Mouse (Mus musculus) hindbrain, postnatal 0 days (tissue): Measurements from ENCODE around the gene Rrp12. TPM values are rescaled to one million over a fixed set of nuclear protein-coding genes. Genes with fewer than 3 reads are reported as not detected.

Experiments used
- ATAC-seq: fragments of 200-750 bp; cut with Nextera tagmentation; 2 replicates; pipeline ENCODE4 v1.8.0; 2017; ENCODE audit warnings: mild to moderate bottlenecking, moderate TSS enrichment, moderate library complexity
- DNase-seq: peaks from one replicate; pipeline ENCODE4 v3.0.0-alpha.2; 2015; ENCODE audit warnings: low spot score
- H3K27ac ChIP-seq: fragments of 300-500 bp; sonication (generic); 2 replicates; pipeline ENCODE4 v1.5.1; 2014; ENCODE audit warnings: mild to moderate bottlenecking
- H3K27me3 ChIP-seq: fragments of 300-500 bp; sonication (generic); 2 replicates; pipeline ENCODE4 v1.6.1; 2014; ENCODE audit warnings: low read length, mixed read lengths; ENCODE audit not compliant: insufficient read depth
- H3K36me3 ChIP-seq: fragments of 300-500 bp; sonication (generic); 2 replicates; pipeline ENCODE4 v1.6.1; 2014; ENCODE audit warnings: low read length, mixed read lengths; ENCODE audit not compliant: insufficient read depth
- H3K4me1 ChIP-seq: fragments of 300-500 bp; sonication (generic); 2 replicates; pipeline ENCODE4 v1.6.1; 2014; ENCODE audit warnings: antibody characterized with exemption, low read length, mixed read lengths; ENCODE audit not compliant: insufficient read depth
- H3K4me2 ChIP-seq: fragments of 300-500 bp; sonication (generic); 2 replicates; pipeline ENCODE4 v1.6.1; 2014; ENCODE audit warnings: low read depth, mild to moderate bottlenecking, low read length, moderate library complexity, mixed read lengths
- H3K4me3 ChIP-seq: fragments of 300-500 bp; sonication (generic); 2 replicates; pipeline ENCODE4 v1.5.1; 2014; ENCODE audit warnings: low read length
- H3K9ac ChIP-seq: fragments of 300-500 bp; sonication (generic); replicated peaks from 2 replicates; pipeline ENCODE4 v1.6.1; 2014; ENCODE audit warnings: mild to moderate bottlenecking, low read length, moderate library complexity, mixed read lengths
- H3K9me3 ChIP-seq: fragments of 300-500 bp; sonication (generic); 2 replicates; pipeline ENCODE4 v1.6.1; 2016; ENCODE audit warnings: low read length, mixed read lengths
- CTCF ChIP-seq: IDR thresholded peaks from 2 replicates; pipeline ENCODE4 v1.5.1; 2016; ENCODE audit warnings: antibody characterized with exemption, control low read depth, low read depth
- WGBS: fragments of 180-500 bp; shearing (Covaris S2); extraction: QIAGEN DNeasy Blood & Tissue Kit; methylation state at CpG from one replicate; pipeline ENCODE4 v1.1.7; 2014; 5-methylcytosine and 5-hydroxymethylcytosine counted together
- polyA plus RNA-seq: library from polyadenylated mRNA; unstranded; fragments of >200 nt; fragmentation: Nextera tagmentation; extraction: Ambion mirVana; gene quantifications from 2 replicates; pipeline ENCODE4 v1.2.1, GENCODE M21; 2015
- total RNA-seq: library from RNA; depleted of rRNA; stranded (reverse); fragments of >200 nt; gene quantifications from 2 replicates; pipeline ENCODE4 v1.2.3, GENCODE M21; 2014; rRNA removed

Rrp12 gene
- total RNA-seq = 19.2 and 21.9 TPM in 2 replicates
- 11.9 and 12.3 TPM in 2 replicates for polyA plus RNA-seq

DNA sequence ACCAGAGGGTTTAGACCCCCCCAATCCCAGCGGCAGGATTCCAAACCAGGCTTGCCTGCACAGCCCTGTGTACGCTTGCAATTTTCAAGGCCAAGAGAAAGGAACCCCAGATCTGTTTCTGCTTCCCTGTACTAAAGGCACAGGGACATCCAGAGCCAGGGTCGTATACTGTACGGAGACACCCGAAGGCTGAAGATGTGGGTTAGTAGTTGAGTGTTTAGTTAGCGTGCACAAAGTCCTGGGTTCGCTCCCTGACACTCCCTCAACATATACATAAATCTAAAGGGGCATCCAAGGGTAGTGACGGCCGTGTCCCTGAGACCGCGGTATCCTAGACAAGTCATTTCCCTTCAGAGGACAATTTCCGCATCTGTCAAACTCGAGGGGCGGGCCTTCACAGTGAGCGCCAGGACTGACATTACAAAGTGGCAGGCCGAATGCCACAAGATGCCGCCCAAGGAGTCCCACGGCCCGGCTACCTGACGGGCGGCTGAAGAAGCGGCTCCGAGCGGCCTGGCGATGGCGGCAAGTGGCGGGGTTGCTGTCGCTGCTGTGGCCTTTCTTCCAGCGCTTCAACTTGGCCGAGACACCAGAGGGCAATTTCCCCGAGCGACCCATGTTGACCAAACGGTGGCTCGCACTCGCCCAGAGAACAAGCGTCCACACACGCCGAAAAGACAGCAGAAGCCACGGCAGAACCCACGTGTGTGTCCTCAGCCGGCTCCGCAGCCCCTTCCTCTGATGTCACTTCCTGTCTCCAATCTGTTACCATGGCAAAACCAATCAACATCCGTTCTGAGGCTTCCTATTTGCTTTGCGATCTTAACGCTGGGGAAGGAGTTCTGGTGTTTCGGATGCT lies at the start of gene Rrp12:
Gene Rrp12, minus strand, starts transcription at position 714 of the 859 bp plus-strand sequence.
- peaks cover 4% of the 10 kb centered on the region; the same call in 1 of the 2 replicates for H3K4me1 ChIP-seq
- H3K4me3 ChIP-seq = peak within 1 kb of the TSS; percentile 70
- peak within 1 kb of the TSS; percentile 84 for H3K4me2 ChIP-seq
- H3K9ac ChIP-seq = peak within 1 kb of the TSS; percentile 59
- peaks cover 6% of the 10 kb centered on the region; the same call in 1 of the 2 replicates for H3K36me3 ChIP-seq
- no peaks in the 10 kb centered on the region for H3K27me3 ChIP-seq
- peak; percentile 97 for ATAC-seq
- H3K27ac ChIP-seq = peak within 1 kb of the TSS; percentile 32; the same call in 1 of the 2 replicates
- DNase-seq = peak; percentile 94
- no peaks in the 10 kb centered on the region for H3K9me3 ChIP-seq
- TF ChIP-seq CTCF = no peak
- 1% methylated on average over 46 of the region's 46 CpGs for WGBS

DNA sequence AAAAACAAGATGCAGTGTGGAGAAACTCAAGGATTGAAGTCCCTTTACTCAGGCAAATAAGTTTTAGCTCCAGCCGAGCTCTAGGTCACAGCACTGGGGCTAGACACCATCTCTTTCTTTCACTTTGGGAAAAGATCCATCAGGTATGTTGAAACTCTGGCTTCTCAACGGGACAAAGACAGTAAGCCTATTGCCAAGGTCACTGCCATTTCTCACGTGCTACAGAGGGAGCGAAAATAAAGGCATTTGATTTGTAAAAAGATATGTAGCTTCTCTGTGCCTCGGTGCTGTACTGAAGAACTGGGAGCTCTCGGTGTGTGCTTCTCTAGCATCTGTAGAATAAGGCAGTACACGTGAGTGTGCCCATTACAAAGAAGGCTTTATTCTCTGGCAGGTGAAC lies 47.9 kb upstream of the Rrp12 start:
- no peak for ATAC-seq

DNA sequence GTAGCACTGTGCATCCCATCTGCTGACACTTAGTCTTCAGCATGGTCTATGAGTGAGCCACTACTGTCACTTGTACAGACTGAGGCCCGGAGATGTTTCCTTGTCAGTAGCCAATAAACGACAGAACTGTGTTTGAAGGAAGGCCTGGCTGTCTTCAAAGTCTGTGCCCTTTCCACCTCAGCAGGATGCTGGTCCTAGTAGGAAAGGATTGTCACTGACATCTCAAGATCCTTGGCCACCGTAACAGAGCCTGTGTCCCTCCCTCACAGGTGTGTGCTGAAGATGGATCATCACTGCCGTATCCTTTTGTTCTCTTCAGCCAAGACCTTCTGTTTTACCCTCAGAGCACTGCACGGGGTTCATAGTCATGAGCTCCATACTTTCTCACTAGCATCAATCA lies 42.6 kb upstream of the Rrp12 start:
- Histone ChIP-seq H3K9ac (no peak overlapping the region), H3K4me3 (no peak overlapping the region), H3K4me1 (peaks cover 7% of the 10 kb centered on the region), H3K36me3 (peaks cover 47% of the 10 kb centered on the region), H3K9me3 (no peaks in the 10 kb centered on the region), H3K27me3 (no peaks in the 10 kb centered on the region), H3K27ac (no peak overlapping the region), H3K4me2 (no peak overlapping the region)
- DNase-seq (no peak), ATAC-seq (no peak)
- 89% methylated on average over 5 of the region's 5 CpGs for WGBS
- no peak for TF ChIP-seq CTCF

More for the DNA sequence above, 47.9 kb upstream of the Rrp12 start:
- no peak overlapping the region for H3K9ac ChIP-seq
- H3K9me3 ChIP-seq = no peaks in the 10 kb centered on the region
- H3K27ac ChIP-seq = no peak overlapping the region
- DNase-seq = no peak
- peaks cover 88% of the 10 kb centered on the region for H3K36me3 ChIP-seq
- H3K4me1 ChIP-seq = no peaks in the 10 kb centered on the region
- no peaks in the 10 kb centered on the region for H3K27me3 ChIP-seq
- no peak overlapping the region for H3K4me2 ChIP-seq
- 89% methylated on average over 7 of the region's 7 CpGs for WGBS
- H3K4me3 ChIP-seq = no peak overlapping the region
- no peak for TF ChIP-seq CTCF

DNA sequence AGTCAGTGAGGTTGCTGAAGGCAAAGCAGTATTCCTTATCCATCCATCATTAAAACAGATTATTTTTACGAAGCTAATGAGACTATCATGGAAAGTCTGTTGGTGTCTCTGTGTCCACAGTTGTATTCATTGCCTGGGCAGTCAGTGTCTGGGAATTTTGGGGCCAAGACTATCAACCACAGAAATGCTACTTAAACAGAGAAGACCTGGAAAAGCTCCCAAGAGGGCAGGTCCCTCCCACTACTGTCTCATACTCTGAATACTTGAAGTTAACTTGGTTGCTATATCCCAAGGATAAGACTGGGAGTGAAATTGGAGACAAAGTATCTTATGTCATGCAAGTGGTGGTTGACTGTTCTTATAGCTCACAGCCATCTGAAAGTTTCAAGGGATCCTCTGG lies 39.9 kb upstream of the Rrp12 start:
- peaks cover 28% of the 10 kb centered on the region for H3K36me3 ChIP-seq
- no peak for ATAC-seq
- peaks cover 7% of the 10 kb centered on the region for H3K4me1 ChIP-seq
- no peak overlapping the region for H3K27ac ChIP-seq
- no peaks in the 10 kb centered on the region for H3K9me3 ChIP-seq
- H3K4me2 ChIP-seq = no peak overlapping the region
- no peak overlapping the region for H3K4me3 ChIP-seq
- H3K9ac ChIP-seq = no peak overlapping the region
- no peak for DNase-seq
- 82% methylated on average over 1 of the region's 1 CpGs for WGBS
- no peaks in the 10 kb centered on the region for H3K27me3 ChIP-seq
- TF ChIP-seq CTCF = no peak

DNA sequence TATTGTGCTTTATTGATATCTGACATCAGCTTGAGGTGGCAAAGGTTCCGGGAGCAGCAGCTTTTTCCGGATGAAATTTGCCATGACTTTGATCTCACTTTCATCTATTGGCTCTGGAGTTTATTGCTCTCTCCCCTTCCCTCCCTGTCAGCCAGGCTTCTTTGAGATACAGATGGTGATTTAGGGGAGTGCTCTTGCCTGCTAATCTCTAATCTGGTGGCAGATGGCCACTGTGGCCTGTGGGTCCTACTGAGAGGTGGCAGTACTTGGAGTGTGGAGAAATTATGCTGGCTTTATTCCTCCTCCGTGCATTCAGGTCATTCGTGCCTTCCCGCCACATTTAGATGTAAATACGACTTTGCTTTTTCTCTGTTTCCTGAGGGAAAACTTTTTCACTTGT lies 38.2 kb upstream of the Rrp12 start:
- Histone ChIP-seq H3K27me3 (no peaks in the 10 kb centered on the region), H3K4me2 (peak overlapping the region; percentile 69), H3K4me1 (peaks cover 7% of the 10 kb centered on the region), H3K9me3 (no peaks in the 10 kb centered on the region), H3K9ac (peak overlapping the region; percentile 63), H3K27ac (no peak overlapping the region), H3K36me3 (peaks cover 19% of the 10 kb centered on the region), H3K4me3 (peak overlapping the region; percentile 65)
- 22% methylated on average over 6 of the region's 6 CpGs for WGBS
- ATAC-seq (no peak), DNase-seq (peak; percentile 24)
- no peak for TF ChIP-seq CTCF

DNA sequence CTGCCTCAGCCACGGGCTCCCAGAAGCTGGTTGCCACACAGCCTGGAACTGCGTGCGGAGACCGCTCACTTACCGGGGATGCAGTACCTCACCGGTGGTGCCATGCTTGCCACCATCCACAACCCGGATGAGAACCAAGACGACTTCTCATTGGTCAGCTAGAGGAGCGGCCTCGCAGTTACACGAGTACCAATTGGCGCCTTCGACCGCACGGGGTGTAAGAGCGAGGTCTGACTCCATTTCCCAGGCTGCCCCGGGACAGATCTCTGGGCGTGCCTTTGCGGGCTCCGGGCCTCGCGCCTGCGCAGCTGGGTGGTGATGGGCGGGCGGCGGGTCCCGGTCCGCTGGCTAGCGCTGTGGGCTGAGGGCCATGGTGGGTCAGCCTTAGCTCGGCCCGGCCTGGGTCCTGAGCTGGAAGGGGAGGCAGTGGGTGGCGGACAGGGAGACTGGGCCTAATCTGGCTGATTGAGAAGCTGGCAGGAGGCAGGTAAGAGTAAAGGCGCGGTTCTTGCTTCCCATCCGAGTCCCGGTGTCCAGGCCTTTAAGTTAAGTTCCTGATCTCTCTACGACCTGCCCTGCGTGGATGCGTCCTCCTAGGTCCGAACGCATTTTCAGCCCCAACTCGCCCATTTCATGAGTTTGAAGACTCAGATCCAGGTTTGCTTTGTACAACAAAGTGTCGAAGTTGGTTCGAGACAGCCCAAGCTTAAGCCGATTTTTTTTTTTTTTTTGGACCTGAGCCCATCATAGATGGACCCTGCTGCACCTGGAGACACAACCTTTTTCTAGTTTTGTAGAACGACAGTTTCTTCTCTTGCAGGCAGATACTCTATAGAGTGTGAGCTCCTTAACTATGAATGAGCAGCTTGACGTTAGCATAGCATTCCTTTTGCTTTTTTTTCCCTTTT lies 37.5 kb upstream of the Rrp12 start, which contains the start of the genes Exosc1 and Zdhhc16:
Gene Exosc1, minus strand, starts transcription at position 245 of the 908 bp plus-strand sequence.
Gene Zdhhc16, plus strand, starts transcription at position 302 of the 908 bp plus-strand sequence.
- DNase-seq (peak; percentile 99), ATAC-seq (peak; percentile 100)
- Histone ChIP-seq H3K9ac (peak within 1 kb of the TSS; percentile 63), H3K9me3 (no peaks in the 10 kb centered on the region), H3K4me3 (peak within 1 kb of the TSS; percentile 65), H3K27ac (peak within 1 kb of the TSS; percentile 76), H3K4me1 (peaks cover 7% of the 10 kb centered on the region), H3K4me2 (peak within 1 kb of the TSS; percentile 93), H3K36me3 (peaks cover 22% of the 10 kb centered on the region), H3K27me3 (no peaks in the 10 kb centered on the region)
- under 1% methylated on average over 47 of the region's 47 CpGs for WGBS
- no peak for TF ChIP-seq CTCF
